Mouse (Mus musculus) v-Abl transformed pro-B cells (cell line): Measurements from ENCODE around the gene Dscaml1.

ENCODE experiments used
- in situ Hi-C, 2 experiments: fragments of 400-800 bp; cut with MboI; formaldehyde crosslinking; loops; one replicate each; pipeline ENCODE4 v1.15.1; 2025; ENCODE audit not compliant: unreplicated experiment in 2 of 2

Gene Dscaml1

GRCm38 (mm10) chr9:45546902-45547578, 120.6 kb downstream of the Dscaml1 start:
- in situ Hi-C loops = no loop called here

- in situ Hi-C loops = no loop called here
Measured at GRCm38 (mm10) chr9:45549796-45550195, 123.4 kb downstream of the Dscaml1 start.

- in situ Hi-C loops = no loop called here
Measured at GRCm38 (mm10) chr9:45550210-45550609, 123.8 kb downstream of the Dscaml1 start.

- in situ Hi-C loops = no loop called here
Measured at GRCm38 (mm10) chr9:45550662-45551061, 124.2 kb downstream of the Dscaml1 start.

- in situ Hi-C loops = no loop called here
Measured at GRCm38 (mm10) chr9:45555036-45555826, 128.8 kb downstream of the Dscaml1 start.

GRCm38 (mm10) chr9:45556882-45557281, 130.5 kb downstream of the Dscaml1 start:
- in situ Hi-C loops = no loop called here

- in situ Hi-C loops = no loop called here
Measured at GRCm38 (mm10) chr9:45560987-45561386, 134.6 kb downstream of the Dscaml1 start.

- in situ Hi-C loops = no loop called here
Measured at GRCm38 (mm10) chr9:45566843-45567578, 140.6 kb downstream of the Dscaml1 start.

- in situ Hi-C loops = no loop called here
Measured at GRCm38 (mm10) chr9:45569680-45570079, 143.3 kb downstream of the Dscaml1 start.

- in situ Hi-C loops = no loop called here
Measured at GRCm38 (mm10) chr9:45570346-45570745, 143.9 kb downstream of the Dscaml1 start.

- in situ Hi-C loops = no loop called here
Measured at GRCm38 (mm10) chr9:45572787-45573492, 146.5 kb downstream of the Dscaml1 start.

GRCm38 (mm10) chr9:45573493-45573815, 147.0 kb downstream of the Dscaml1 start:
- in situ Hi-C loops = no loop called here

GRCm38 (mm10) chr9:45574021-45574420, 147.6 kb downstream of the Dscaml1 start:
- in situ Hi-C loops = no loop called here

GRCm38 (mm10) chr9:45580069-45580795, 153.8 kb downstream of the Dscaml1 start:
- in situ Hi-C loops = loop anchor here (10.0 to 25.0 kb wide), 4 partner anchors 282 to 675 kb away; partner anchors contain the start of genes Apoa1 (in 1 of the 2), Apoa4 (in 1 of the 2) and Apoc3 (in 1 of the 2)

GRCm38 (mm10) chr9:45586475-45586874, 160.0 kb downstream of the Dscaml1 start:
- in situ Hi-C loops = loop anchor here (5.0 to 25.0 kb wide), 5 partner anchors 166 to 668 kb away; partner anchors contain the start of genes Apoa1 (in 1 of the 2), Apoa4 (in 1 of the 2) and Apoc3 (in 1 of the 2)

GRCm38 (mm10) chr9:45587704-45588103, 161.3 kb downstream of the Dscaml1 start:
- in situ Hi-C loops = loop anchor here (5.0 to 25.0 kb wide), 5 partner anchors 165 to 667 kb away; partner anchors contain the start of genes Apoa1 (in 1 of the 2), Apoa4 (in 1 of the 2) and Apoc3 (in 1 of the 2)

- in situ Hi-C loops = loop anchor here (5.0 to 25.0 kb wide), 6 partner anchors 155 to 665 kb away; partner anchors contain the start of genes Apoa1 (in 1 of the 2), Apoa4 (in 1 of the 2) and Apoc3 (in 1 of the 2)
Measured at GRCm38 (mm10) chr9:45589867-45590266, 163.4 kb downstream of the Dscaml1 start.

- in situ Hi-C loops = loop anchor here (10.0 to 25.0 kb wide), 4 partner anchors 154 to 646 kb away; partner anchors contain the start of genes Apoa1 (in 1 of the 2), Apoa4 (in 1 of the 2) and Apoc3 (in 1 of the 2)
Measured at GRCm38 (mm10) chr9:45591061-45591460, 164.6 kb downstream of the Dscaml1 start.

GRCm38 (mm10) chr9:45592374-45592773, 165.9 kb downstream of the Dscaml1 start:
- in situ Hi-C loops = loop anchor here (10.0 to 25.0 kb wide), 4 partner anchors 152 to 645 kb away; partner anchors contain the start of genes Apoa1 (in 1 of the 2), Apoa4 (in 1 of the 2) and Apoc3 (in 1 of the 2)
